Mouse (Mus musculus) hindbrain, embryonic 11.5 days (tissue): ENCODE measurements around the gene Rnpc3. TPM values are rescaled to one million over a fixed set of nuclear protein-coding genes. Genes with fewer than 3 reads are reported as not detected.

Experiments
- ATAC-seq: fragments of 200-750 bp; cut with Nextera tagmentation; 2 replicates; pipeline ENCODE4 v1.8.0; 2017; ENCODE audit warnings: mild to moderate bottlenecking, moderate TSS enrichment, moderate library complexity; ENCODE audit not compliant: low FRiP score
- DNase-seq: peaks from one replicate; pipeline ENCODE4 v3.0.0-alpha.2; 2015; ENCODE audit warnings: low spot score
- H3K27ac ChIP-seq: fragments of 300-500 bp; sonication (generic); 2 replicates; pipeline ENCODE4 v1.5.1; 2014; ENCODE audit warnings: mild to moderate bottlenecking, low read depth, low read length
- H3K27me3 ChIP-seq: fragments of 300-500 bp; sonication (generic); 2 replicates; pipeline ENCODE4 v1.6.1; 2014; ENCODE audit warnings: mild to moderate bottlenecking, low read length, moderate library complexity, mixed read lengths; ENCODE audit not compliant: control insufficient read depth, insufficient read depth
- H3K36me3 ChIP-seq: fragments of 300-500 bp; sonication (generic); 2 replicates; pipeline ENCODE4 v1.6.1; 2014; ENCODE audit warnings: mild to moderate bottlenecking, low read length, moderate library complexity, mixed read lengths; ENCODE audit not compliant: control insufficient read depth, insufficient read depth
- H3K4me1 ChIP-seq: fragments of 300-500 bp; sonication (generic); replicated peaks from 2 replicates; pipeline ENCODE4 v1.6.1; 2014; ENCODE audit warnings: low read length, mixed read lengths; ENCODE audit not compliant: control insufficient read depth, insufficient read depth
- H3K4me2 ChIP-seq: fragments of 300-500 bp; sonication (generic); replicated peaks from 2 replicates; pipeline ENCODE4 v1.6.1; 2014; ENCODE audit warnings: mild to moderate bottlenecking, low read depth, low read length
- H3K4me3 ChIP-seq: fragments of 300-500 bp; sonication (generic); 2 replicates; pipeline ENCODE4 v1.5.1; 2014; ENCODE audit warnings: low read depth, low read length
- H3K9ac ChIP-seq: fragments of 300-500 bp; sonication (generic); 2 replicates; pipeline ENCODE4 v1.6.1; 2014; ENCODE audit warnings: low read depth, low read length
- H3K9me3 ChIP-seq: fragments of 300-500 bp; sonication (generic); 2 replicates; pipeline ENCODE4 v1.6.1; 2016; ENCODE audit warnings: low read length; ENCODE audit not compliant: control insufficient read depth
- WGBS: fragments of 180-500 bp; shearing (Covaris S2); extraction: QIAGEN DNeasy Blood & Tissue Kit; methylation state at CpG from one replicate; pipeline ENCODE4 v1.1.7; 2014; 5-methylcytosine and 5-hydroxymethylcytosine counted together
- polyA plus RNA-seq: library from polyadenylated mRNA; unstranded; fragments of >200 nt; fragmentation: Nextera tagmentation; extraction: Ambion mirVana; gene quantifications from 2 replicates; pipeline ENCODE4 v1.2.1, GENCODE M21; 2014

Gene Rnpc3
- polyA plus RNA-seq, 1 experiment from 2014 or later: 56.7 TPM

DNA sequence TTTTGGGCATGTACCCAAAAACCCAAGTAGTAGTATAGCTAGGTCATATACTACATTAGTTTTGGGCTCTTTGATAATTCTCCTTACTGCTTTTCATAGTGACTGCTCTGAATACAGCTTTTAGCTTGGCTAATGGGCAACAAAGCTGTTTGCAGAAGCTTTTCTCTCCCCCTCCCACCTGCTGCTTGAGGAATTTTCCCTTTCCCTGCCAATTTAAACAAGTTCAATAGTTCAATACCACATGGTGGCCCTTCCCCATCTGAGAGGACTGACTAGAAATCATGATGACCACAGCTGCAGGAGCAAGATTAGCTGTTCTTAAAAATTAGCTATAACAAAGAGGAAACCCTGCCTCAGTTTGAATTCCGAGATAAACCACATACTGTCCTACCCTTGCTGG, 39.1 kb downstream of the Rnpc3 start:
- H3K36me3 ChIP-seq: 0 out of 2 replicates have a peak, but pooled peaks cover 2% of the 10 kb centered on the region
- H3K27me3 ChIP-seq: no peaks in the 10 kb centered on the region
- no peaks in the 10 kb centered on the region for H3K9me3 ChIP-seq
- WGBS: 68% methylated on average over 1 of the region's 1 CpGs
- no peak for ATAC-seq
- no peak overlapping the region for H3K9ac ChIP-seq
- H3K4me3 ChIP-seq: no peak overlapping the region
- no peak overlapping the region for H3K4me2 ChIP-seq
- no peaks in the 10 kb centered on the region for H3K4me1 ChIP-seq
- no peak for DNase-seq
- no peak overlapping the region for H3K27ac ChIP-seq

DNA sequence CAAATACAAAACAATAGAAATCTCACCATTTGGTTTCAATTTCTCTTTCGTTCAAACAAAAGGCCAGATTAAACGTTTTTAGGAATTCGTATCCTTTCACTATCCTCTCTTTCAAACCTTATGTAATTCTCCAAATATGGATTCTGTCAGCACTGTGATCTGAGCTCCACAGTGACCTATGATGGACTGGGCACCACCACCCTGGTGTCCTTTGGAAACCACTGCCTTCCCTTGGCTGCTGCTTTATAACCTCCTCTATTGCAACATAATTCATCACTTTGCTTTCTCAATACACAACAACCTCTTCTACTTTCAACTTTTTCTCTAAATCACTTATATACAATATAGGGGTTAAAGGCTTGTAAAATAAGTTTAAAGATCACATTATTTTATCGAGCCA, 55.4 kb downstream of the Rnpc3 start:
- H3K27me3 ChIP-seq: no peaks in the 10 kb centered on the region
- H3K4me2 ChIP-seq: no peak overlapping the region
- DNase-seq (no peak), ATAC-seq (no peak)
- H3K27ac ChIP-seq: no peak overlapping the region
- H3K9me3 ChIP-seq: no peaks in the 10 kb centered on the region
- H3K36me3 ChIP-seq: no peaks in the 10 kb centered on the region
- no peak overlapping the region for H3K4me3 ChIP-seq
- no peak overlapping the region for H3K9ac ChIP-seq
- no peaks in the 10 kb centered on the region for H3K4me1 ChIP-seq
- WGBS: 79% methylated on average over 4 of the region's 4 CpGs

DNA sequence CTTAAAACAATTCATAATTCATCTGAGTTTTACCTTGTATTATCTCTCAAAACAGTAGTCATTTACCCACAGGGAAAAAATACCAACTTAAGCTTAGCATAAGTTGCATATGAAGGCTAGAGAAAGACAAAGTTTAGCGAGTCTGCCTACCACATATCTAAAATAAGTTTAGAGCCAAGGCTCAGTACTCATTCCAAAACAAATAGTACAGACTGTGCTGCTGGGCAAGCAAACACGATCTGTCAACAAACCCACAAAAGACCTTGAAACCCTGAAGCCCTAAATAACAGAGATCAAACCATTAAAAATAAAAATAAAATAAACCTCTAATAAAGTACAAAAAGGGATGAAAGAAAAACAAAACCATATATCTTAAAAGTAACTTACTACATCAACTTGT, 55.8 kb downstream of the Rnpc3 start:
- no peak overlapping the region for H3K4me3 ChIP-seq
- H3K36me3 ChIP-seq: no peaks in the 10 kb centered on the region
- no peak overlapping the region for H3K9ac ChIP-seq
- no peaks in the 10 kb centered on the region for H3K4me1 ChIP-seq
- H3K4me2 ChIP-seq: no peak overlapping the region
- 73% methylated on average over 2 of the region's 2 CpGs for WGBS
- no peak for ATAC-seq
- no peak for DNase-seq
- H3K27me3 ChIP-seq: no peaks in the 10 kb centered on the region
- no peak overlapping the region for H3K27ac ChIP-seq
- H3K9me3 ChIP-seq: no peaks in the 10 kb centered on the region

DNA sequence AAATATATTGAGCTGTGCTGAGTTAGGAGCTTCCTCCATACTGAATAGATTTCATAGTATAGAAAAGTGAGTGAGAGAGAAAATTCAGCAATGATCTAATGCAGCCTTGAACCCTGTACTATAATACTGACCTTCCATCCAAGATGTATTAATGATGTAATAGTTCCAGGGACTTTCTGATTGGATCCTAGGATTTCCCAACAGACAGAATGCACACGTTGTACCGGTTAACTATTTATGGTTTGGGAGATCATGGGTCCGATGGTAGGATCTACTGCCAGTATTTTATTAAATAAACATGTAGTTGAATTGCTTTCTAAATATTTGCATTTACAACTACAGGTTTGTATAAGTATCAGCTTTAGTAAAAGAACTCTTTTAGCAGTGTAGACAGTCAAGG, 57.8 kb downstream of the Rnpc3 start:
- H3K9ac ChIP-seq: no peak overlapping the region
- WGBS: 90% methylated on average over 3 of the region's 3 CpGs
- no peak overlapping the region for H3K27ac ChIP-seq
- DNase-seq: no peak
- no peaks in the 10 kb centered on the region for H3K4me1 ChIP-seq
- H3K4me3 ChIP-seq: no peak overlapping the region
- H3K36me3 ChIP-seq: no peaks in the 10 kb centered on the region
- no peak overlapping the region for H3K4me2 ChIP-seq
- no peaks in the 10 kb centered on the region for H3K9me3 ChIP-seq
- no peak for ATAC-seq
- no peaks in the 10 kb centered on the region for H3K27me3 ChIP-seq

Other genes starting within 250 kb of the Rnpc3 start
- gene Amy2a1, start 97.7 kb downstream of the Rnpc3 start, polyA plus RNA-seq: not detected in 2 replicates
- 2.5 and 3.5 TPM in 2 replicates for gene Amy1, start 23.4 kb downstream of the Rnpc3 start, polyA plus RNA-seq